Mouse (Mus musculus) lung, embryonic 14.5 days (tissue): ENCODE measurements around the gene Gch1. TPM values are rescaled to one million over a fixed set of nuclear protein-coding genes. Genes with fewer than 3 reads are reported as not detected.

Source experiments
- ATAC-seq: fragments of 200-750 bp; cut with Nextera tagmentation; 2 replicates; pipeline ENCODE4 v1.8.0; 2017; ENCODE audit warnings: mild to moderate bottlenecking, moderate TSS enrichment, moderate library complexity; ENCODE audit not compliant: insufficient read depth
- DNase-seq: peaks from one replicate; pipeline ENCODE4 v3.0.0-alpha.2; 2015
- H3K27ac ChIP-seq: fragments of 300-500 bp; sonication (generic); 2 replicates; pipeline ENCODE4 v1.5.1; 2014; ENCODE audit warnings: low read depth, mild to moderate bottlenecking, moderate library complexity
- H3K27me3 ChIP-seq: fragments of 300-500 bp; sonication (generic); 2 replicates; pipeline ENCODE4 v1.6.1; 2014; ENCODE audit warnings: low read length, control low read depth; ENCODE audit not compliant: insufficient read depth
- H3K36me3 ChIP-seq: fragments of 300-500 bp; sonication (generic); 2 replicates; pipeline ENCODE4 v1.6.1; 2014; ENCODE audit warnings: control low read depth; ENCODE audit not compliant: insufficient read depth
- H3K4me1 ChIP-seq: fragments of 300-500 bp; sonication (generic); 2 replicates; pipeline ENCODE4 v1.6.1; 2014; ENCODE audit warnings: antibody characterized with exemption, control low read depth; ENCODE audit not compliant: insufficient read depth
- H3K4me2 ChIP-seq: fragments of 300-500 bp; sonication (generic); 2 replicates; pipeline ENCODE4 v1.6.1; 2014; ENCODE audit warnings: mild to moderate bottlenecking
- H3K4me3 ChIP-seq: fragments of 300-500 bp; sonication (generic); 2 replicates; pipeline ENCODE4 v1.5.1; 2014; ENCODE audit warnings: low read depth, low read length
- H3K9ac ChIP-seq: fragments of 300-500 bp; sonication (generic); 2 replicates; pipeline ENCODE4 v1.6.1; 2014
- H3K9me3 ChIP-seq: fragments of 300-500 bp; sonication (generic); 2 replicates; pipeline ENCODE4 v1.6.1; 2016; ENCODE audit warnings: low read depth, low read length, control low read depth
- CTCF ChIP-seq: IDR thresholded peaks from 2 replicates; pipeline ENCODE4 v1.5.1; 2016; ENCODE audit warnings: antibody characterized with exemption, low read depth
- WGBS: fragments of 180-500 bp; shearing (Covaris S2); extraction: QIAGEN DNeasy Blood & Tissue Kit; methylation state at CpG from one replicate; pipeline ENCODE4 v1.1.7; 2014; 5-methylcytosine and 5-hydroxymethylcytosine counted together
- polyA plus RNA-seq: library from polyadenylated mRNA; unstranded; fragments of >200 nt; fragmentation: Nextera tagmentation; extraction: Ambion mirVana; gene quantifications from 2 replicates; pipeline ENCODE4 v1.2.1, GENCODE M21; 2014

Gch1 gene
- polyA plus RNA-seq, 1 experiment from 2014 or later = 4.1 TPM

GRCm38 (mm10) chr14:47225931-47226330, 36.7 kb upstream of the Gch1 start:
- H3K27me3 ChIP-seq = no peaks in the 10 kb centered on the region
- no peaks in the 10 kb centered on the region for H3K9me3 ChIP-seq
- WGBS = 84% methylated on average over 8 of the region's 8 CpGs
- no peak overlapping the region for H3K4me2 ChIP-seq
- no peak overlapping the region for H3K27ac ChIP-seq
- no peak for ATAC-seq
- H3K9ac ChIP-seq = no peak overlapping the region
- H3K4me1 ChIP-seq = no peaks in the 10 kb centered on the region
- TF ChIP-seq CTCF = no peak
- no peaks in the 10 kb centered on the region for H3K36me3 ChIP-seq
- no peak overlapping the region for H3K4me3 ChIP-seq
- no peak for DNase-seq

GRCm38 (mm10) chr14:47224476-47225325, 35.5 kb upstream of the Gch1 start:
- 69% methylated on average over 10 of the region's 10 CpGs for WGBS
- peak; percentile 28 for DNase-seq

GRCm38 (mm10) chr14:47222631-47223450, 33.6 kb upstream of the Gch1 start:
- Histone ChIP-seq H3K4me3 (no peak overlapping the region), H3K27ac (no peak overlapping the region), H3K9me3 (no peaks in the 10 kb centered on the region), H3K4me1 (no peaks in the 10 kb centered on the region), H3K4me2 (no peak overlapping the region), H3K27me3 (no peaks in the 10 kb centered on the region), H3K36me3 (no peaks in the 10 kb centered on the region), H3K9ac (no peak overlapping the region)
- DNase-seq (no peak), ATAC-seq (no peak)
- WGBS = 50% methylated on average over 11 of the region's 11 CpGs
- TF ChIP-seq CTCF = no peak

More at GRCm38 (mm10) chr14:47224476-47225325, 35.5 kb upstream of the Gch1 start:
- no peak overlapping the region for H3K4me3 ChIP-seq
- H3K27me3 ChIP-seq = no peaks in the 10 kb centered on the region
- no peaks in the 10 kb centered on the region for H3K4me1 ChIP-seq
- no peaks in the 10 kb centered on the region for H3K9me3 ChIP-seq
- H3K27ac ChIP-seq = no peak overlapping the region
- TF ChIP-seq CTCF = no peak; the same call in 1 of the 2 replicates
- H3K36me3 ChIP-seq = no peaks in the 10 kb centered on the region
- no peak overlapping the region for H3K4me2 ChIP-seq
- no peak for ATAC-seq
- no peak overlapping the region for H3K9ac ChIP-seq

GRCm38 (mm10) chr14:47221567-47221966, 32.4 kb upstream of the Gch1 start:
- H3K9ac ChIP-seq = no peak overlapping the region
- 81% methylated on average over 11 of the region's 11 CpGs for WGBS
- no peak overlapping the region for H3K27ac ChIP-seq
- no peak overlapping the region for H3K4me3 ChIP-seq
- ATAC-seq (no peak), DNase-seq (no peak)
- no peaks in the 10 kb centered on the region for H3K27me3 ChIP-seq
- no peak overlapping the region for H3K4me2 ChIP-seq
- no peaks in the 10 kb centered on the region for H3K4me1 ChIP-seq
- no peak for TF ChIP-seq CTCF
- no peaks in the 10 kb centered on the region for H3K36me3 ChIP-seq
- H3K9me3 ChIP-seq = no peaks in the 10 kb centered on the region

GRCm38 (mm10) chr14:47220231-47221025, 31.2 kb upstream of the Gch1 start:
- WGBS = 68% methylated on average over 8 of the region's 8 CpGs
- Histone ChIP-seq H3K27ac (no peak overlapping the region), H3K36me3 (no peaks in the 10 kb centered on the region), H3K4me1 (no peaks in the 10 kb centered on the region), H3K4me2 (no peak overlapping the region), H3K4me3 (no peak overlapping the region), H3K9me3 (no peaks in the 10 kb centered on the region), H3K9ac (no peak overlapping the region), H3K27me3 (no peaks in the 10 kb centered on the region)
- ATAC-seq (no peak), DNase-seq (no peak)
- no peak for TF ChIP-seq CTCF

GRCm38 (mm10) chr14:47218766-47219606, 29.8 kb upstream of the Gch1 start:
- Histone ChIP-seq H3K27me3 (no peaks in the 10 kb centered on the region), H3K4me3 (no peak overlapping the region), H3K9me3 (no peaks in the 10 kb centered on the region), H3K4me1 (no peaks in the 10 kb centered on the region), H3K9ac (no peak overlapping the region), H3K4me2 (no peak overlapping the region), H3K36me3 (no peaks in the 10 kb centered on the region), H3K27ac (no peak overlapping the region)
- 84% methylated on average over 9 of the region's 9 CpGs for WGBS
- DNase-seq = no peak
- ATAC-seq = no peak
- TF ChIP-seq CTCF = no peak
